Mouse (Mus musculus) myocyte (in vitro differentiated cells): Measurements from ENCODE around the gene Pfkp. TPM values are rescaled to one million over a fixed set of nuclear protein-coding genes. Genes with fewer than 3 reads are reported as not detected.

Experiments used
- H3K27me3 ChIP-seq: one replicate; pipeline ENCODE4 v1.6.1; 2011; ENCODE audit not compliant: control insufficient read depth, insufficient read depth, insufficient read length
- H3K36me3 ChIP-seq: one replicate; pipeline ENCODE4 v1.6.1; 2011; ENCODE audit not compliant: control insufficient read depth, insufficient read depth
- H3K4me2 ChIP-seq: one replicate; pipeline ENCODE4 v1.6.1; 2011; ENCODE audit warnings: low read depth, control low read depth
- H3K4me3 ChIP-seq: one replicate; pipeline ENCODE4 v1.5.1; 2011; ENCODE audit warnings: mild to moderate bottlenecking, control low read depth, moderate library complexity
- H3K79me2 ChIP-seq: one replicate; pipeline ENCODE4 v1.6.1; 2011; ENCODE audit not compliant: control insufficient read depth, insufficient read depth
- H3ac ChIP-seq: one replicate; pipeline ENCODE4 v1.6.1; 2011; ENCODE audit not compliant: control insufficient read depth, insufficient read length
- CEBPB ChIP-seq: IDR thresholded peaks from 2 replicates; pipeline ENCODE4 v1.6.1; 2011; ENCODE audit warnings: mild to moderate bottlenecking, moderate library complexity; ENCODE audit not compliant: poor library complexity, insufficient read depth, severe bottlenecking
- E2F4 ChIP-seq: IDR thresholded peaks from one replicate; pipeline ENCODE4 v1.6.1; 2011; ENCODE audit warnings: mild to moderate bottlenecking, control low read depth, moderate library complexity; ENCODE audit not compliant: insufficient read depth
- MAX ChIP-seq: IDR thresholded peaks from one replicate; pipeline ENCODE4 v1.6.1; 2011; ENCODE audit warnings: low read depth, mild to moderate bottlenecking, control low read depth
- MYOD1 ChIP-seq, 3 experiments: IDR thresholded peaks; one replicate each; pipeline ENCODE4 v1.6.1; 2011; ENCODE audit warnings: control low read depth in 2 of 3, low read depth in 2 of 3, mild to moderate bottlenecking in 2 of 3, moderate library complexity in 1 of 3; ENCODE audit not compliant: insufficient read length in 2 of 3, control insufficient read depth in 1 of 3
- MYOG ChIP-seq, 3 experiments: IDR thresholded peaks; one replicate each; pipeline ENCODE4 v1.6.1; 2011; ENCODE audit warnings: control low read depth in 2 of 3, low read depth in 2 of 3, mild to moderate bottlenecking in 2 of 3; ENCODE audit not compliant: insufficient read length in 2 of 3, control insufficient read depth in 1 of 3, insufficient read depth in 1 of 3
- POLR2A ChIP-seq: IDR thresholded peaks from one replicate; pipeline ENCODE4 v1.6.1; 2011; ENCODE audit warnings: low read depth, mild to moderate bottlenecking, control low read depth, moderate library complexity; ENCODE audit not compliant: insufficient read length
- POLR2AphosphoS2 ChIP-seq: IDR thresholded peaks from one replicate; pipeline ENCODE4 v1.6.1; 2011; ENCODE audit warnings: low read depth, control low read depth; ENCODE audit not compliant: insufficient read length
- REST ChIP-seq: IDR thresholded peaks from one replicate; pipeline ENCODE4 v1.6.1; 2011; ENCODE audit warnings: mild to moderate bottlenecking, control low read depth, moderate library complexity; ENCODE audit not compliant: insufficient read depth, insufficient read length
- SRF ChIP-seq: IDR thresholded peaks from one replicate; pipeline ENCODE4 v1.6.1; 2011; ENCODE audit warnings: low read depth; ENCODE audit not compliant: control insufficient read depth, insufficient read length
- TCF12 ChIP-seq: IDR thresholded peaks from one replicate; pipeline ENCODE4 v1.6.1; 2011; ENCODE audit warnings: mild to moderate bottlenecking, control low read depth; ENCODE audit not compliant: poor library complexity, insufficient read depth, severe bottlenecking
- TCF3 ChIP-seq: IDR thresholded peaks from one replicate; pipeline ENCODE4 v1.6.1; 2011; ENCODE audit warnings: low read depth, control low read depth; ENCODE audit not compliant: insufficient read length
- USF1 ChIP-seq: IDR thresholded peaks from one replicate; pipeline ENCODE4 v1.6.1; 2011; ENCODE audit warnings: low read depth, mild to moderate bottlenecking, control low read depth, moderate library complexity
- polyA plus RNA-seq: library from polyadenylated mRNA; unstranded; fragments of >200 nt; fragmentation: generic; extraction: Trizol; gene quantifications from one replicate; pipeline ENCODE4 v1.2.1, GENCODE M21; 2012; ENCODE audit warnings: missing spikeins

Pfkp gene
- polyA plus RNA-seq, 1 experiment: 74.9 TPM

DNA sequence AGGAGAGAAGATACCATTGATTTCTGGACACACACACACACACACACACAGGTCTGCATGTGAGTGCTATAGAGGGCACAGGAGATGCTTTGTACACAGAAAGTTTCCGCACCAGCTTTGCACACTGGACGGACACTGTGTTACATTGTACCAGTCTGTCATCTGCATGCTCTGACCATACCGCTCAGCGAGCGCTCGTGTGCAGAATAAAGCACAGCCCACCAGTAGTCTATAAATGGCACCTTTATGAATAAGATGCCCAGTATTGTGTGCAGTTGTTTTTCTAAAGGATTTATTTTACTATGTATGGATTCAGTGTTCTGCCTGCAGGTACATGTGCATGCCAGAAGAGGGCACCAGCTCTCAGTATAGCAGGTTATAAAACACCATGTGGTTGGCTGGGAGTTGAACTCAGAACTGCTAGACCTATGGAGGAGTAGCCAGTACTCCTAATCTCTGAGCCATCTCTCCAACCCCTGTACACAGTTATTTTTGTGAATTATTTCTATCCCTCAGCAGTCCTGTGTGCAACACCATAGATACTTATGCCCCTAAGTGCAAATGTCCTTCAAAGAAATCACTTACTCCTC lies 72.6 kb downstream of the Pfkp start:
- TF ChIP-seq SRF: no peak
- TF ChIP-seq POLR2AphosphoS2: no peak
- TF ChIP-seq MAX: no peak
- no peak for TF ChIP-seq REST
- no peak for TF ChIP-seq TCF12
- no peak for TF ChIP-seq MYOD1 (IDR thresholded peaks at IDR 0.05; ENCODE audit: control insufficient read depth in 1 of 3, insufficient read length in 2 of 3, low read depth in 2 of 3)
- no peak for TF ChIP-seq CEBPB
- TF ChIP-seq E2F4: no peak
- TF ChIP-seq TCF3: no peak
- no peak for TF ChIP-seq POLR2A
- no peak for TF ChIP-seq MYOG (IDR thresholded peaks at IDR 0.05; ENCODE audit: control insufficient read depth in 1 of 3, insufficient read depth in 1 of 3, insufficient read length in 2 of 3, low read depth in 2 of 3)
- TF ChIP-seq USF1: no peak
- H3ac ChIP-seq: no peak overlapping the region
- no peaks in the 10 kb centered on the region for H3K79me2 ChIP-seq
- H3K4me2 ChIP-seq: no peak overlapping the region
- peaks cover 51% of the 10 kb centered on the region for H3K36me3 ChIP-seq
- no peak overlapping the region for H3K4me3 ChIP-seq
- H3K27me3 ChIP-seq: no peaks in the 10 kb centered on the region

- H3K4me3 ChIP-seq: no peak overlapping the region
- H3K36me3 ChIP-seq: peaks cover 65% of the 10 kb centered on the region
- no peak overlapping the region for H3K4me2 ChIP-seq
- H3K27me3 ChIP-seq: no peaks in the 10 kb centered on the region
- TF ChIP-seq TCF3 (no peak), MYOG (IDR thresholded peaks at IDR 0.05; ENCODE audit: control insufficient read depth in 1 of 3, insufficient read depth in 1 of 3, insufficient read length in 2 of 3, low read depth in 2 of 3) (no peak), TCF12 (no peak), REST (no peak), E2F4 (no peak), POLR2AphosphoS2 (no peak), MAX (no peak), USF1 (no peak)
- no peak overlapping the region for H3ac ChIP-seq
- no peaks in the 10 kb centered on the region for H3K79me2 ChIP-seq
Observed at GRCm38 (mm10) chr13:6565571-6565970, 83.0 kb downstream of the Pfkp start.

GRCm38 (mm10) chr13:6562409-6562808 lies 86.2 kb downstream of the Pfkp start:
- Histone ChIP-seq H3K4me3 (no peak overlapping the region), H3K36me3 (peaks cover 56% of the 10 kb centered on the region), H3K79me2 (no peaks in the 10 kb centered on the region), H3ac (no peak overlapping the region), H3K4me2 (no peak overlapping the region), H3K27me3 (no peaks in the 10 kb centered on the region)
- no peak for TF ChIP-seq MAX
- no peak for TF ChIP-seq MYOG (IDR thresholded peaks at IDR 0.05; ENCODE audit: control insufficient read depth in 1 of 3, insufficient read depth in 1 of 3, insufficient read length in 2 of 3, low read depth in 2 of 3)
- TF ChIP-seq CEBPB: no peak
- no peak for TF ChIP-seq USF1

DNA sequence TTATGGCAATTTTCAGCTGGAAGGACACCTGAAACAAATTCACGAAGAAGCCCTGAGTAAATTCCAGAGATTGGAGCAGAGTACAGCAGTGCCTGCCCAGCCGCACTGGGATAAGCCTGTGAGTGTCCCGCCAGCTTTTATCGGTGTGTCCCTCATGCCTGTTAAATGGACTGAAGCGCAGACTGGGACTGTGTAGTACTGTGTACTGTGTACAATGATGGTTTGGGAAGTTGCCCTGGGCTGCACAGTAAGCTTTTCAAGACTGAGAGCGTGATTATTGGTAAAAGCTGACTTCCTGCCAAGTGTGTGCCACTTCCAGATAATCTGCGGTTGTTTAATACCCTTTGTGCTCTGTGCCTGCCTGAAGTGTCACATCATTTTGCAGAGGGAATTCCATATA lies 90.8 kb downstream of the Pfkp start:
- Histone ChIP-seq H3K36me3 (peaks cover 36% of the 10 kb centered on the region), H3K4me3 (no peak overlapping the region), H3ac (no peak overlapping the region), H3K79me2 (no peaks in the 10 kb centered on the region), H3K4me2 (no peak overlapping the region), H3K27me3 (no peaks in the 10 kb centered on the region)
- TF ChIP-seq POLR2A (no peak), USF1 (no peak), POLR2AphosphoS2 (no peak), MAX (no peak), E2F4 (no peak), TCF12 (no peak), TCF3 (no peak), REST (no peak), CEBPB (no peak), MYOG (IDR thresholded peaks at IDR 0.05; ENCODE audit: control insufficient read depth in 1 of 3, insufficient read depth in 1 of 3, insufficient read length in 2 of 3, low read depth in 2 of 3) (no peak), MYOD1 (IDR thresholded peaks at IDR 0.05; ENCODE audit: control insufficient read depth in 1 of 3, insufficient read length in 2 of 3, low read depth in 2 of 3) (no peak), SRF (no peak)

DNA sequence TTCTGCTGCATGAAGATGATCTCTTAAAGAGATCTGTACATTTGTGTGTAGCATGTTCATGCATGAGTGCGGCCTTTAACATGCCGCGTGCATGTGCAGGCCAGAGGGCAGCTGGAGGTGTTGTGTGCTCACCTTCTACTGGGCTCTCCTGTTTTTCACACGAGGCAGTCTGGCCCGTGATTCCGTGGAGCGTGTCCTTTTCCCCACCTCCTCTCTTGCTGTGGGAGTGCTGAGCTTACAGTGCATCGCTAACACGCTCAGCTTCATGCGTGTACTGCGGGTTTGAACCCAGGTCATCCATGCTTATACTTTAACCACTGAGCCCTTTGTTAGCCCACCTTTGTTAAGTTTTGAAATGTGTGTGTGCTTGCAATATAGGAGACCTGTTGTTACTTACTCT lies 92.9 kb downstream of the Pfkp start:
- TF ChIP-seq MYOG (IDR thresholded peaks at IDR 0.05; ENCODE audit: control insufficient read depth in 1 of 3, insufficient read depth in 1 of 3, insufficient read length in 2 of 3, low read depth in 2 of 3): no peak
- TF ChIP-seq CEBPB: no peak
- no peak for TF ChIP-seq SRF
- TF ChIP-seq MYOD1 (IDR thresholded peaks at IDR 0.05; ENCODE audit: control insufficient read depth in 1 of 3, insufficient read length in 2 of 3, low read depth in 2 of 3): no peak
- TF ChIP-seq E2F4: no peak
- no peak for TF ChIP-seq USF1
- TF ChIP-seq TCF3: no peak
- TF ChIP-seq TCF12: no peak
- TF ChIP-seq REST: no peak
- TF ChIP-seq POLR2A: no peak
- TF ChIP-seq MAX: no peak
- no peak for TF ChIP-seq POLR2AphosphoS2
- H3K4me3 ChIP-seq: no peak overlapping the region
- H3K79me2 ChIP-seq: peaks cover 2% of the 10 kb centered on the region
- peaks cover 32% of the 10 kb centered on the region for H3K36me3 ChIP-seq
- H3K4me2 ChIP-seq: no peak overlapping the region
- H3ac ChIP-seq: no peak overlapping the region
- H3K27me3 ChIP-seq: no peaks in the 10 kb centered on the region
